Mouse (Mus musculus): ENCODE measurements at regions not wholly inside any gene's neighbourhood (a gene's known extent, or its start where the extent isn't known, plus 50 kb on each side); places are given as distances from the start of the nearest gene placed in this dataset.

GRCm38 (mm10) chr2:144123395-144124034, 90.7 kb downstream of the Banf2 start:
- DNase-seq = no peak

GRCm38 (mm10) chr2:144127082-144128037, 94.5 kb downstream of the Banf2 start:
- DNase-seq = peak; percentile 35 to 65

GRCm38 (mm10) chr2:144128038-144128402, 95.2 kb downstream of the Banf2 start:
- DNase-seq = peak in 1 of 2 experiments; percentile 18

GRCm38 (mm10) chr2:144128527-144128926, 95.7 kb downstream of the Banf2 start:
- no peak for DNase-seq

- DNase-seq = no peak
These were observed 101.1 kb downstream of the Banf2 start for GRCm38 (mm10) chr2:144133806-144134574.

GRCm38 (mm10) chr2:144134575-144134958, 101.7 kb downstream of the Banf2 start:
- DNase-seq = peak; percentile 37 to 63

- DNase-seq = no peak
These were observed 102.7 kb downstream of the Banf2 start for GRCm38 (mm10) chr2:144135586-144135985.

GRCm38 (mm10) chr2:144143620-144144384, 110.9 kb downstream of the Banf2 start:
- DNase-seq = peak; percentile 58 to 64

- peak; percentile 76 to 83 for DNase-seq
These were observed 111.8 kb downstream of the Banf2 start for GRCm38 (mm10) chr2:144144486-144145136.

GRCm38 (mm10) chr2:144156456-144157211, 113.8 kb upstream of the Mgme1 start:
- DNase-seq = no peak

- DNase-seq = no peak
These were observed 113.1 kb upstream of the Mgme1 start for GRCm38 (mm10) chr2:144157343-144157742.

- no peak for DNase-seq
These were observed 112.2 kb upstream of the Mgme1 start for GRCm38 (mm10) chr2:144158256-144158655.

- no peak for DNase-seq
These were observed 110.6 kb upstream of the Mgme1 start for GRCm38 (mm10) chr2:144159854-144160331.

GRCm38 (mm10) chr2:144160434-144160833, 110.0 kb upstream of the Mgme1 start:
- DNase-seq = no peak

GRCm38 (mm10) chr2:144161852-144162251, 108.6 kb upstream of the Mgme1 start:
- DNase-seq = no peak

GRCm38 (mm10) chr2:144164102-144164501, 106.4 kb upstream of the Mgme1 start:
- peak; percentile 53 to 62 for DNase-seq

- DNase-seq = peak; percentile 80 to 85
These were observed 105.3 kb upstream of the Mgme1 start for GRCm38 (mm10) chr2:144164986-144165821.

- DNase-seq = no peak
These were observed 104.2 kb upstream of the Mgme1 start for GRCm38 (mm10) chr2:144166102-144166750.

GRCm38 (mm10) chr2:144169576-144170178, 100.8 kb upstream of the Mgme1 start:
- DNase-seq = no peak

Data from cerebellum, postnatal 10 days (tissue).